11 mouse cellular contexts compared by ENCODE assay signal in the genomic region with DNA sequence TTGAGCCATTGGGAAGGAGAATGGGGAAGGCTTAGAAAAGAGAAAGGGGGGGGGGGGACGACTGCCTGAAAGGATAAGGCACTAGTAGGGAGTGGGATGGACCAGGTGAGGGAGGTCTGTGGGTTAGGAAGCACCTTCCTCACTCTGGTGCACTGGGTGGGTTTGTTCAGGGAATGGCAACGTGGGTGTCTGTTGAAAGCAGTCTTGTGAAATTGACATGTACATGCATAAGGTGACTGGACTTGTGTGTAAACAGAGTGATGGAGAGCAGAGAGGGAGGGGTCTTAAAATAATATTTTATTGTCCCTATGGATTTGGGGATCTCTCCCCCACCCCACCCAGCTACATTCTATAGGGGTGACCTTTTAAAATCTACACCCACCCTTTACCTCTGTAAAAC.
DNase-seq lines count a peak whose midpoint lies in the region; ATAC-seq and TF ChIP-seq lines count a peak whose summit lies in the region.
"Had no signal": no experiment of that assay in that cellular context is flagged by ENCODE, and none has a peak within 500 bp of the region (broad histone marks: within the 10 kb centered on the region; RNA-seq: fewer than 3 reads in every experiment).

No protein-coding gene starts in this region.

- TF ChIP-seq CTCF in midbrain, postnatal 0 days (IDR thresholded peaks at IDR 0.05): no peak

- ATAC-seq in intestine, embryonic 14.5 days (replicated peaks; ENCODE audit: low FRiP score, low TSS enrichment, low read depth): no peak
- no peak; the same call in 1 of the 2 replicates for ATAC-seq in intestine, embryonic 16.5 days
- ATAC-seq in embryonic facial prominence, embryonic 11.5 days (replicated peaks; ENCODE audit: insufficient number of reproducible peaks, low FRiP score, low TSS enrichment, low read depth): no peak
- ATAC-seq in hindbrain, embryonic 12.5 days (ENCODE audit: low FRiP score): 0 out of 2 replicates have a peak, but pooled peaks have one; percentile 0
- ATAC-seq in midbrain, postnatal 0 days (ENCODE audit: low FRiP score): 0 out of 2 replicates have a peak, but pooled peaks have one; percentile 0

- WGBS in intestine, embryonic 14.5 days: 0% methylated on average over 2 of the region's 2 CpGs
- WGBS in intestine, embryonic 16.5 days: 0% methylated on average over 2 of the region's 2 CpGs
- WGBS in embryonic facial prominence, embryonic 11.5 days: 0% methylated on average over 2 of the region's 2 CpGs
- 0% methylated on average over 1 of the region's 2 CpGs for WGBS in hindbrain, embryonic 12.5 days
- WGBS in midbrain, postnatal 0 days: 0% methylated on average over 2 of the region's 2 CpGs

- H3K9ac ChIP-seq in intestine, embryonic 14.5 days (ENCODE audit: low read length): no peak overlapping the region
- H3K9ac ChIP-seq in intestine, embryonic 16.5 days (ENCODE audit: low read depth, low read length): no peak overlapping the region
- no peak overlapping the region for H3K9ac ChIP-seq in embryonic facial prominence, embryonic 11.5 days (replicated peaks; ENCODE audit: low read length)
- H3K9ac ChIP-seq in hindbrain, embryonic 12.5 days: peak overlapping the region; percentile 97
- peak overlapping the region; percentile 99 for H3K9ac ChIP-seq in midbrain, postnatal 0 days (replicated peaks; ENCODE audit: low read length, poor library complexity, severe bottlenecking)
- H3K9ac ChIP-seq: liver, embryonic 14.5 days had no signal

- peaks cover 11% of the 10 kb centered on the region for H3K4me1 ChIP-seq in intestine, embryonic 14.5 days (replicated peaks; ENCODE audit: control insufficient read depth, insufficient read depth, low read length)
- H3K4me1 ChIP-seq in intestine, embryonic 16.5 days (ENCODE audit: control insufficient read depth, insufficient read depth, low read length): peaks cover 14% of the 10 kb centered on the region
- H3K4me1 ChIP-seq in embryonic facial prominence, embryonic 11.5 days (ENCODE audit: control insufficient read depth, insufficient read depth, low read length): peaks cover 10% of the 10 kb centered on the region; the same call in 1 of the 2 replicates
- H3K4me1 ChIP-seq in hindbrain, embryonic 12.5 days: peaks cover 49% of the 10 kb centered on the region
- H3K4me1 ChIP-seq in midbrain, postnatal 0 days (ENCODE audit: insufficient read depth, low read length): peaks cover 13% of the 10 kb centered on the region

- no peak overlapping the region for H3K4me2 ChIP-seq in intestine, embryonic 14.5 days (ENCODE audit: low read length)
- H3K4me2 ChIP-seq in intestine, embryonic 16.5 days (ENCODE audit: low read depth, low read length): no peak overlapping the region
- H3K4me2 ChIP-seq in embryonic facial prominence, embryonic 11.5 days (ENCODE audit: low read depth, low read length): no peak overlapping the region
- peak overlapping the region; percentile 64 for H3K4me2 ChIP-seq in hindbrain, embryonic 12.5 days (replicated peaks)
- peak overlapping the region; percentile 95 for H3K4me2 ChIP-seq in midbrain, postnatal 0 days (ENCODE audit: low read depth, low read length, poor library complexity, severe bottlenecking)

- H3K9me3 ChIP-seq in intestine, embryonic 14.5 days (ENCODE audit: control insufficient read depth, low read length): no peaks in the 10 kb centered on the region
- H3K9me3 ChIP-seq in intestine, embryonic 16.5 days (ENCODE audit: control insufficient read depth, low read length): no peaks in the 10 kb centered on the region
- H3K9me3 ChIP-seq in embryonic facial prominence, embryonic 11.5 days (replicated peaks; ENCODE audit: control insufficient read depth, low read length): no peaks in the 10 kb centered on the region
- no peaks in the 10 kb centered on the region for H3K9me3 ChIP-seq in hindbrain, embryonic 12.5 days (replicated peaks)
- H3K9me3 ChIP-seq in midbrain, postnatal 0 days (ENCODE audit: low read length): no peaks in the 10 kb centered on the region

- no peak overlapping the region for H3K27ac ChIP-seq in intestine, embryonic 14.5 days (ENCODE audit: low read depth)
- H3K27ac ChIP-seq in intestine, embryonic 16.5 days (ENCODE audit: low read length): no peak overlapping the region
- no peak overlapping the region for H3K27ac ChIP-seq in embryonic facial prominence, embryonic 11.5 days (replicated peaks; ENCODE audit: low read depth, low read length)
- H3K27ac ChIP-seq in hindbrain, embryonic 12.5 days: peak overlapping the region; percentile 99
- H3K27ac ChIP-seq in midbrain, postnatal 0 days (ENCODE audit: low read depth, low read length): peak overlapping the region; percentile 100
- H3K27ac ChIP-seq: liver, embryonic 14.5 days had no signal

- DNase-seq in intestine, embryonic 14.5 days (ENCODE audit: low spot score): no peak
- DNase-seq in embryonic facial prominence, embryonic 11.5 days (ENCODE audit: low spot score): no peak
- no peak for DNase-seq in midbrain, postnatal 0 days (ENCODE audit: low spot score)
- DNase-seq in right cerebral cortex, adult 2 months (ENCODE audit: low spot score in 2 of 2): no peak
- no peak for DNase-seq in MN1 (ENCODE audit: low spot score)
- no peak for DNase-seq in spleen, postnatal 4 days (ENCODE audit: low spot score in 2 of 2)
- DNase-seq: adrenal gland, postnatal 25 days; heart, adult 11 months had no signal

- 0 out of 2 replicates have a peak overlapping the region, but pooled peaks have one; percentile 28 for H3K4me3 ChIP-seq in intestine, embryonic 14.5 days (ENCODE audit: low read depth, low read length)
- H3K4me3 ChIP-seq in intestine, embryonic 16.5 days (ENCODE audit: low read length): no peak overlapping the region
- peak overlapping the region; percentile 22 for H3K4me3 ChIP-seq in embryonic facial prominence, embryonic 11.5 days (ENCODE audit: low read depth, low read length)
- H3K4me3 ChIP-seq in hindbrain, embryonic 12.5 days: peak overlapping the region; percentile 71
- H3K4me3 ChIP-seq in midbrain, postnatal 0 days (ENCODE audit: low read depth, low read length): peak overlapping the region; percentile 67

- peaks cover 96% of the 10 kb centered on the region for H3K27me3 ChIP-seq in intestine, embryonic 14.5 days (replicated peaks; ENCODE audit: control insufficient read depth, insufficient read depth, low read length)
- peaks cover 81% of the 10 kb centered on the region for H3K27me3 ChIP-seq in intestine, embryonic 16.5 days (replicated peaks; ENCODE audit: control insufficient read depth, insufficient read depth, low read length)
- peaks cover 65% of the 10 kb centered on the region for H3K27me3 ChIP-seq in embryonic facial prominence, embryonic 11.5 days (ENCODE audit: control insufficient read depth, insufficient read depth, low read length)
- peaks cover 44% of the 10 kb centered on the region for H3K27me3 ChIP-seq in hindbrain, embryonic 12.5 days
- no peaks in the 10 kb centered on the region for H3K27me3 ChIP-seq in midbrain, postnatal 0 days (ENCODE audit: insufficient read depth, low read length)

- H3K36me3 ChIP-seq in intestine, embryonic 14.5 days (ENCODE audit: control insufficient read depth, insufficient read depth, low read length): no peaks in the 10 kb centered on the region
- no peaks in the 10 kb centered on the region for H3K36me3 ChIP-seq in intestine, embryonic 16.5 days (ENCODE audit: control insufficient read depth, insufficient read depth, low read length)
- no peaks in the 10 kb centered on the region for H3K36me3 ChIP-seq in embryonic facial prominence, embryonic 11.5 days (replicated peaks; ENCODE audit: control insufficient read depth, insufficient read depth, low read depth, low read length)
- peaks cover 15% of the 10 kb centered on the region for H3K36me3 ChIP-seq in hindbrain, embryonic 12.5 days
- peaks cover 8% of the 10 kb centered on the region; the same call in 1 of the 2 replicates for H3K36me3 ChIP-seq in midbrain, postnatal 0 days (ENCODE audit: insufficient read depth, low read length)

Comparison
In these comparisons a context has a peak if more than half of its experiments do, and no peak if none do; other contexts are left out.
1. ATAC-seq: peak in hindbrain, embryonic 12.5 days (single experiment) and midbrain, postnatal 0 days (single experiment); none in intestine, embryonic 14.5 days (single experiment), intestine, embryonic 16.5 days (single experiment) and embryonic facial prominence, embryonic 11.5 days (single experiment).
2. H3K27ac ChIP-seq: peak in hindbrain, embryonic 12.5 days (single experiment) and midbrain, postnatal 0 days (single experiment); none in intestine, embryonic 14.5 days (single experiment), intestine, embryonic 16.5 days (single experiment) and embryonic facial prominence, embryonic 11.5 days (single experiment).
3. H3K4me2 ChIP-seq: peak in hindbrain, embryonic 12.5 days (single experiment) and midbrain, postnatal 0 days (single experiment); none in intestine, embryonic 14.5 days (single experiment), intestine, embryonic 16.5 days (single experiment) and embryonic facial prominence, embryonic 11.5 days (single experiment).
4. H3K9ac ChIP-seq: peak in hindbrain, embryonic 12.5 days (single experiment) and midbrain, postnatal 0 days (single experiment); none in intestine, embryonic 14.5 days (single experiment), intestine, embryonic 16.5 days (single experiment) and embryonic facial prominence, embryonic 11.5 days (single experiment).